Mouse (Mus musculus): ENCODE results near the gene Slc1a7.
A peak's percentile ranks its signal among the peaks of the same experiment; 100 is the strongest.

Slc1a7 gene

GRCm38 (mm10) chr4:107967966-107968682 lies at the start of gene Slc1a7:
Slc1a7 (plus strand) TSS chr4:107968332.
- no peak for DNase-seq (ENCODE audit: low read depth, low spot score)

- no peak for DNase-seq (ENCODE audit: low read depth, low spot score)
Observed at GRCm38 (mm10) chr4:107920336-107920735, 47.8 kb upstream of the Slc1a7 start.

GRCm38 (mm10) chr4:107921152-107921695 lies 46.9 kb upstream of the Slc1a7 start:
- no peak for DNase-seq (ENCODE audit: low read depth, low spot score)

- no peak for DNase-seq (ENCODE audit: low read depth, low spot score)
Observed at GRCm38 (mm10) chr4:107921952-107922351, 46.2 kb upstream of the Slc1a7 start.

GRCm38 (mm10) chr4:107923145-107923802 lies 44.9 kb upstream of the Slc1a7 start, which contains the start of gene Cpt2:
Cpt2 (minus strand) TSS chr4:107923610.
- peak; percentile 95 for DNase-seq (ENCODE audit: low read depth, low spot score)

- no peak for DNase-seq (ENCODE audit: low read depth, low spot score)
Observed at GRCm38 (mm10) chr4:107923803-107924194, 44.3 kb upstream of the Slc1a7 start.

GRCm38 (mm10) chr4:107928269-107928668 lies 39.9 kb upstream of the Slc1a7 start:
- no peak for DNase-seq (ENCODE audit: low read depth, low spot score)

GRCm38 (mm10) chr4:107928726-107929125 lies 39.4 kb upstream of the Slc1a7 start:
- no peak for DNase-seq (ENCODE audit: low read depth, low spot score)

- DNase-seq (ENCODE audit: low read depth, low spot score): no peak
Observed at GRCm38 (mm10) chr4:107931453-107931852, 36.7 kb upstream of the Slc1a7 start.

GRCm38 (mm10) chr4:107933239-107933638 lies 34.9 kb upstream of the Slc1a7 start:
- no peak for DNase-seq (ENCODE audit: low read depth, low spot score)

GRCm38 (mm10) chr4:107935254-107935653 lies 32.9 kb upstream of the Slc1a7 start:
- DNase-seq (ENCODE audit: low read depth, low spot score): no peak

GRCm38 (mm10) chr4:107937338-107937737 lies 30.8 kb upstream of the Slc1a7 start:
- peak; percentile 49 for DNase-seq (ENCODE audit: low read depth, low spot score)

- no peak for DNase-seq (ENCODE audit: low read depth, low spot score)
Observed at GRCm38 (mm10) chr4:107938124-107938523, 30.0 kb upstream of the Slc1a7 start.

- no peak for DNase-seq (ENCODE audit: low read depth, low spot score)
Observed at GRCm38 (mm10) chr4:107942741-107943140, 25.4 kb upstream of the Slc1a7 start.

- no peak for DNase-seq (ENCODE audit: low read depth, low spot score)
Observed at GRCm38 (mm10) chr4:107944141-107944540, 24.0 kb upstream of the Slc1a7 start.

GRCm38 (mm10) chr4:107949918-107950317 lies 18.2 kb upstream of the Slc1a7 start:
- DNase-seq (ENCODE audit: low read depth, low spot score): no peak

GRCm38 (mm10) chr4:107952845-107953244 lies 15.3 kb upstream of the Slc1a7 start:
- DNase-seq (ENCODE audit: low read depth, low spot score): no peak

- no peak for DNase-seq (ENCODE audit: low read depth, low spot score)
Observed at GRCm38 (mm10) chr4:107955691-107956090, 12.4 kb upstream of the Slc1a7 start.

- DNase-seq (ENCODE audit: low read depth, low spot score): no peak
Observed at GRCm38 (mm10) chr4:107958487-107958886, 9.6 kb upstream of the Slc1a7 start.

GRCm38 (mm10) chr4:107962044-107962732 lies 5.9 kb upstream of the Slc1a7 start:
- DNase-seq (ENCODE audit: low read depth, low spot score): peak; percentile 33

GRCm38 (mm10) chr4:107962792-107963191 lies 5.3 kb upstream of the Slc1a7 start:
- no peak for DNase-seq (ENCODE audit: low read depth, low spot score)

GRCm38 (mm10) chr4:107966416-107967109 lies 1.6 kb upstream of the Slc1a7 start:
- DNase-seq (ENCODE audit: low read depth, low spot score): no peak
